Mouse (Mus musculus) E14TG2a.4 (cell line): Measurements from ENCODE around the gene Sdhb.

Experiments used
- H3K27me3 ChIP-seq: 2 replicates; pipeline ENCODE4 v1.6.1; 2014; ENCODE audit warnings: low read length, control low read depth; ENCODE audit not compliant: insufficient read depth
- H3K36me3 ChIP-seq: 2 replicates; pipeline ENCODE4 v1.6.1; 2014; ENCODE audit warnings: low read length, control low read depth; ENCODE audit not compliant: insufficient read depth
- H3K4me1 ChIP-seq: replicated peaks from 2 replicates; pipeline ENCODE4 v1.6.1; 2014; ENCODE audit warnings: low read depth, low read length, control low read depth
- H3K4me3 ChIP-seq: replicated peaks from 2 replicates; pipeline ENCODE4 v1.5.1; 2014; ENCODE audit warnings: mild to moderate bottlenecking, low read length
- H3K9me3 ChIP-seq: 2 replicates; pipeline ENCODE4 v1.6.1; 2014; ENCODE audit warnings: low read length, control low read depth
- CTCF ChIP-seq: conservative IDR thresholded peaks from 2 replicates; pipeline ENCODE4 v1.5.1; 2014; ENCODE audit warnings: low read length
- NANOG ChIP-seq: IDR thresholded peaks from 2 replicates; pipeline ENCODE4 v1.6.1; 2014; ENCODE audit warnings: borderline replicate concordance, low read length, mixed read lengths
- POU5F1 ChIP-seq: IDR thresholded peaks from 2 replicates; pipeline ENCODE4 v1.6.1; 2014; ENCODE audit warnings: low read length, borderline replicate concordance

The Sdhb gene

GRCm38 (mm10) chr4:141010118-141010517 lies 49.1 kb downstream of the Sdhb start, which contains the start of gene Mfap2:
TSS of gene Mfap2 (plus strand) at chr4:141010418.
- Histone ChIP-seq H3K27me3 (peaks cover 16% of the 10 kb centered on the region), H3K4me1 (peaks cover 46% of the 10 kb centered on the region), H3K9me3 (peaks cover 25% of the 10 kb centered on the region), H3K36me3 (peaks cover 24% of the 10 kb centered on the region), H3K4me3 (peak within 1 kb of the TSS; percentile 39)
- TF ChIP-seq NANOG = no peak
- no peak for TF ChIP-seq CTCF
- TF ChIP-seq POU5F1 = no peak

GRCm38 (mm10) chr4:141010526-141010925 lies 49.5 kb downstream of the Sdhb start:
- H3K4me3 ChIP-seq = peak overlapping the region; percentile 39
- TF ChIP-seq NANOG (no peak), POU5F1 (no peak), CTCF (no peak)
- H3K36me3 ChIP-seq = peaks cover 21% of the 10 kb centered on the region
- H3K9me3 ChIP-seq = peaks cover 25% of the 10 kb centered on the region
- H3K27me3 ChIP-seq = peaks cover 16% of the 10 kb centered on the region
- peaks cover 49% of the 10 kb centered on the region for H3K4me1 ChIP-seq

GRCm38 (mm10) chr4:141010941-141011429 lies 50.0 kb downstream of the Sdhb start:
- H3K4me3 ChIP-seq = peak overlapping the region; percentile 39
- peaks cover 25% of the 10 kb centered on the region for H3K9me3 ChIP-seq
- TF ChIP-seq CTCF = no peak
- no peak for TF ChIP-seq POU5F1
- no peak for TF ChIP-seq NANOG
- H3K36me3 ChIP-seq = peaks cover 21% of the 10 kb centered on the region
- H3K4me1 ChIP-seq = peaks cover 51% of the 10 kb centered on the region
- H3K27me3 ChIP-seq = peaks cover 16% of the 10 kb centered on the region

DNA sequence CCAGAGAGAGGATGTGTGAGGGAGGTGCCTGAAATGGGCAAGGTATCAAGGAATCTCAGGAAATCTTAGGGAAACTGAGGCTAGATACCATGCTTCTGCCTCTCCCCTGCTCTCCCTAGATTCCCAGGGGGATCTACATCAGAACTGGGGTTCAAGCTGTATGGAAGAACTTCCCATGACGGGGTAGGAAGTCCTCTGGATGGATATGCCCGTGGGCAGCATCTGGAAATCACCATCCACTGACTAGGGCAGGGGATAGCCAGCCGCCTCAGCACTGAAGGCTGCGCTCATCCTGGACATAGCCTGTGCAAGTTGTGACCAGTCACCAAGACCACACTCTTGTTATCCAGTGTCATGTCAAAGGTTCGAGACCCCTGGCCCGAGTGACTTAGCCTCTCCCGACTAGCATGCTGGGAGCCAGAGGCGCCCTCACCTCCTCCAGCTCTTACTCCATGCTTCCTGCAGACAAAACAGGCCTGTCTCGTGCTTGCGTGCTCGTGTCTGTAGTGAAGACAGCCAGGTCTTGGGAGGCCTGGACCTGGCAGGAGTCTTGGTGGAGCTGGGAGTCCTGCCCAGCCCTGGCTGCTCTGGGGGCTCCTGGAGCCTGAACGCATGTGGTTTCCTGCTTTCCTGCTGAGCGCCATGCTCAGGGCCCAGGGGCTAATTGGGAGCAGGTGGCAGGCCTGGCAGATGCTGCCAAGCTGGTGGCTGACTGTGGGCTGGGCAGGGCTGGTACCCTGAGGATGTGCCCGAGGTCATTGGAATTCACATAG lies 50.7 kb downstream of the Sdhb start:
- Histone ChIP-seq H3K27me3 (peaks cover 16% of the 10 kb centered on the region), H3K4me1 (peaks cover 44% of the 10 kb centered on the region), H3K36me3 (peaks cover 26% of the 10 kb centered on the region), H3K4me3 (no peak overlapping the region), H3K9me3 (peaks cover 25% of the 10 kb centered on the region)
- no peak for TF ChIP-seq NANOG
- TF ChIP-seq CTCF = no peak
- no peak for TF ChIP-seq POU5F1

DNA sequence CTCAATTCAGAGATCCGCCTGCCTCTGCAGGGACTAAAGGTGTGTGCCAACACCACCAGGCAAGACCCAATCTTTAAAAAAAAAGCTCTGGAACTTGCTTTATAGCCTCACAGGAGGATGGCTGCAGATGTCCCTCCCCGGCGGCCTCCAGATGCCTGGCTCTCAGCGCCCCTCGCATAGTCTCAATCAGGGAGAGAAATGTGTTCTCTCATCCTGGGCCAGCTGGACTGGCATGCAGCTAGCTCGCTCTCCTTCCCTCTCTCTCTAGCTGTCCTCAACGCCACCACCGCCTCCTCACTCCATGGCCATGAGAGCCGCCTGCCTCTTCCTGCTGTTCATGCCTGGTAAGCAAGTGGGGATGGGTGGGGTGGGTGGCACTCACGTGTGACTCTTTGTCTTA lies 51.6 kb downstream of the Sdhb start:
- Histone ChIP-seq H3K4me3 (no peak overlapping the region), H3K9me3 (peaks cover 25% of the 10 kb centered on the region), H3K27me3 (peaks cover 16% of the 10 kb centered on the region), H3K4me1 (peaks cover 47% of the 10 kb centered on the region), H3K36me3 (peaks cover 28% of the 10 kb centered on the region)
- TF ChIP-seq NANOG (no peak), CTCF (no peak), POU5F1 (no peak)

DNA sequence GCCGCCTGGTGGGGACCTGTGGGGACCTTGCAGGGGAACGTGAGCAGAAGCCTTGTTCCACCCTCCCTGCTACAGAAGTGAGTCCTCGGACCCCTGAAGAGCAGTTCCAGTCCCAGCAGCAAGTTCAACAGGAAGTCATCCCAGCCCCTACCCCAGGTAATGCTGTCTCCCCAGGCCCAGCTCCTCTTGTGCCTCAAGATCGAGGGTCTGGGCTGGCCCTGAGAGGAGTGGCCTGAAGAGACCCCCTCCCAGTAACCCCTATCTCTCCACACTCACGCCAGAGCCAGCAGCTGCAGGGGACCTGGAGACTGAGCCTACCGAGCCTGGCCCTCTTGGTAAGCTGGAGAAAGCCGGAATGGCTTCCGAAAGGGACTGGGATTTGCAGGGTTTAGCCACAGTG lies 53.1 kb downstream of the Sdhb start:
- H3K9me3 ChIP-seq = peaks cover 9% of the 10 kb centered on the region
- H3K27me3 ChIP-seq = peaks cover 16% of the 10 kb centered on the region
- H3K4me3 ChIP-seq = no peak overlapping the region
- H3K4me1 ChIP-seq = peaks cover 59% of the 10 kb centered on the region
- H3K36me3 ChIP-seq = peaks cover 22% of the 10 kb centered on the region
- TF ChIP-seq CTCF (no peak), NANOG (no peak), POU5F1 (no peak)

GRCm38 (mm10) chr4:141014856-141015255 lies 53.9 kb downstream of the Sdhb start:
- peaks cover 66% of the 10 kb centered on the region for H3K4me1 ChIP-seq
- H3K36me3 ChIP-seq = peaks cover 29% of the 10 kb centered on the region
- H3K4me3 ChIP-seq = no peak overlapping the region
- peaks cover 4% of the 10 kb centered on the region for H3K9me3 ChIP-seq
- peaks cover 16% of the 10 kb centered on the region for H3K27me3 ChIP-seq
- no peak for TF ChIP-seq CTCF
- no peak for TF ChIP-seq POU5F1
- no peak for TF ChIP-seq NANOG

DNA sequence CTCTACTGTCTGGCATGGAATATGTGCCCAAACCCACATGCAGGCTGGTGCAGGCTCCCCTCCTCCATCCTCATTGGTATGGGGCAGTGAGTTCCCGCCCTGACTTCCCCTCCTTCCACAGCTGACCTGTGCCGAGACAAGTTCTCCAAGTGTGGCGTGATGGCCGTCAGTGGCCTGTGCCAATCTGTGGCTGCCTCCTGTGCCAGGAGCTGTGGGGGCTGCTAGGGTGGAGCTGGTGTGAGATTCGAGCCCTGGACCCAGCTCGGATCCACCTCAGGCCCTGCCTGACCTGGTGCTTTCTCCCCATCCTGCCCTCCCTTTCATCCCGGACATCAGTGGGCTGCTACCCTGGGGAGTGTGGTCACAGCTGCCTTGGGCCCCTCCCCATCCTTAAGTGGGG lies 54.4 kb downstream of the Sdhb start:
- no peaks in the 10 kb centered on the region for H3K9me3 ChIP-seq
- H3K4me1 ChIP-seq = peaks cover 66% of the 10 kb centered on the region
- peaks cover 16% of the 10 kb centered on the region for H3K27me3 ChIP-seq
- H3K36me3 ChIP-seq = peaks cover 31% of the 10 kb centered on the region
- no peak overlapping the region for H3K4me3 ChIP-seq
- TF ChIP-seq POU5F1 (no peak), CTCF (no peak), NANOG (no peak)
